Mouse (Mus musculus) CH12F3 (cell line): ENCODE results near the gene Lnpep.
"Not testable (repeated sequence)": the region's sequence is repeated elsewhere in the genome, so short reads cannot be mapped to it uniquely, and the experiment has no call there.

Experiments
- in situ Hi-C: fragments of 300-500 bp; cut with MboI; formaldehyde crosslinking; loops from 2 replicates; pipeline ENCODE4 v1.14.3; 2020; ENCODE audit warnings: low sequenced_read_pairs

Lnpep gene

DNA sequence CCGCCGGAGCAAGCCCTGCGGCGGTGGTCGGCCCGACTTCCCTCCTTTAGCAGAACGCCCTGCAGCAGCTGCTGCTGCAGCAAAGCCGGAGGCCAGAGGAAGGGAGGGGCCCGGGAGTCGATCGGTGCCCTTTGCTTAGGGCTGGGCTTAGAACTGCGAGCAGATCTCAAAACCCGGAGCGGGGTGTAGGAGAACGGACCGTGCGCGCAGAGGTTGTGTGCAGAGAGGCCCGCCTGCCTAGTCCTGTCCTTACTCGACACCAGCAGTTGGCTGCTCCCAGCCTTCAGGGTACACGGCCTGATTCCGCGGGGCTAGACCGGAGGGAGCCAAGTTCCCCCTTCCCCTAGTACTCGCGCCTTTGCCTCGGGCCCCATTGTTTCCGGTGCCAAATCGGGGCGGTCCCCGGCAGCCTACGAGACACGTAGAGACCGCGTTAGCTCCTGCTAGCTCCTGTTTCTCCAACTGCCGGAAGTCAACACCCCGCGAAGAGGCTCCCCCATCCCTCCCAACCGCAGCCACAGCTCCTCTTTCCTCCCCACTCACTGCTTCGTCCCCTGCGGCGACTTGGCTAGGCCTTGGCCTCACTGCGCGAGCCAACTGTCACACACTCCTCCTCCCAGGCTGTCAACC is at the start of gene Lnpep:
Gene Lnpep (minus strand): TSS at position 94 of the 630 bp plus-strand sequence.
- in situ Hi-C loops: no loop called here

DNA sequence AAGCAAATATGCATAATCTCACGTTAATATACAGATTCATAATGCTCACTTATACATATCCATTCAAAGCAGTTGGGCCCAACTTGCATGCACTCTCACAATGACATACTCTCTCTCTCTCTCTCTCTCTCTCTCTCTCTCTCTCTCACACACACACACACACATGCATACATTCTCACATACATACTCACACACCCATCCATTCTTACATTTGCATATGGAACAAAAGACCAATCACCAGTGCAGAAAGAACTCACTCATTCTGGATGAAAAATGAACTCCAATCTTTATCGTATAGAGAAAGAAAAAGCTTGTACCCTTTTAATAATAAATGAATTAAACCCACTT is 31.0 kb upstream of the Lnpep start:
- in situ Hi-C loops: no loop called here

DNA sequence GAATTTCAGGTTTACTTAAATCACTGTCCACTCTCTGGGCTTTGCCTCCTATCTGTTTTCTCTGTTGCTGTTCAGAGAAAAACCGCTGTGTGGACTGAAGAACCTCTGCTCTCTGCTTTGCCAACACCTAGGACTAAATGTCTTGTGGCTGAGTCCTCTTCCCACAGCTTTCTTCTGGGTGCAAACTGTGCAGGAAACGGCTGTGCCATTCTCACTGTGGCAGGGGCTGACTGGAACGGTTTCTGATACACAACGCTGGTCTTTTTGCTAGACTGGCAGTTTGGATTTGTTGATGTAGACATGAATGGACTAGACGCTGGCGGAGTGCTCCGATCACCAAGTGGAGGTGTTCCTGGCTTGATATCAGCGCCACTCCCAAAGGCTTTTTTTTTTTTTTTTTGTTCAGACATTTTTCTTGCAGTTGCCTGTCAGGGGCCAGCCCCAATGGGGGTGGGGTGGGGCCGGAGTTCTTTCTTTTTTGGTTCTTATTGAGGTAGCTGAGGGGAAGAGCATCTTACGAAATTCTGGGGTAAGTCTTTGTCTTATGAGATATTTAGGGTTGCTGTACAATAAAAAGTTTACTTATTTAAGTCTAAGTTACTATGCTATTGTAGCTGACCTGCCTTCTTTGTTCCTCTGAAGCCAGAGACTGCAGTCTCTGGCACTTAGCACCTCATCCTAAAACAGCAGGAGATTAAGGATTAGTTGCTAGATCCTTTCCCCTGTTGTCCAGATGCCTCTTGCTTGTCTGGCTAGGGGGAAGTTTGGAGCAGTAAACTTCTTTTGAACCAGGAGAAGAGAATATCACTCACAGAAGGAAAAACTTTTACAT is 30.4 kb upstream of the Lnpep start:
- in situ Hi-C loops: no loop called here

DNA sequence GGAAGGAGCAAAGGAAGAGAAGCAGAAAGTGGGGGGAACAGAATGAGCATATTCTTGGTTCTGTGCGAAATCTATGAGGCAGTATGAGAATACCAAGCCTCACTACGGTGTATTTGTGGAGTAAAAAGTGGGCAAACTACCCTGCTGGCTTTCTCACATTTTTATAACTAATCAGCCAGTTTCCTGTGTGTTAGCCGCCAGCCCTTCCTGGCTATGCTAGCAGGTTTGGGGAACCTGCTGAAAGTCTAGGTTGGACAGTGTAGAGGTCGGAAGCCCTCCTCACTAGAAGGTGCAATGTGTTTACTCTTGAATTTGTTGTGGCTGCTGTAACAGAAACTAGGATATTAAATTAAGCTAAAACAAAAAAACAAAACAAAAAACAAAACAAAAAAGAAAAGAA is 27.7 kb upstream of the Lnpep start:
- in situ Hi-C loops: no loop called here

DNA sequence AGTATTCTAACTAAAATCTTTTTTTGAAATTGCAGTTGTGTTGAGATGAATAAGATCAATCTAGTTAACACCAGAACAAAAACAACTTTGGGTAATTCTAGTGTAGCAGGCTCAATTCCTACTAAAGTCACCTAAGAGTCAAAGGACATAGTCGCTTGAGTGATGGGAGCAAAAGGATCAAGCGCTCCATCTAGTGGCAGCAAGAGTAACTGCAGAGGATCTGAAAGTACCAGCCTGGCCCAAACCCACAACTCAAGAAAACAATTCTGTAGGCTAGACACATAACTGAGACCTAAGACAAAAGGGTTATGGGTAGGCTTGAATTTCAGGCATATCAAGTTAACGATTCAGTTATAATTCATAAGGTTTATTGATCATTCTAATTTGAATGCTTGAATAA is 20.9 kb upstream of the Lnpep start:
- in situ Hi-C loops: loop anchor here (5.0 kb wide), 1 partner anchor 258 kb away; no protein-coding TSS in a partner anchor

DNA sequence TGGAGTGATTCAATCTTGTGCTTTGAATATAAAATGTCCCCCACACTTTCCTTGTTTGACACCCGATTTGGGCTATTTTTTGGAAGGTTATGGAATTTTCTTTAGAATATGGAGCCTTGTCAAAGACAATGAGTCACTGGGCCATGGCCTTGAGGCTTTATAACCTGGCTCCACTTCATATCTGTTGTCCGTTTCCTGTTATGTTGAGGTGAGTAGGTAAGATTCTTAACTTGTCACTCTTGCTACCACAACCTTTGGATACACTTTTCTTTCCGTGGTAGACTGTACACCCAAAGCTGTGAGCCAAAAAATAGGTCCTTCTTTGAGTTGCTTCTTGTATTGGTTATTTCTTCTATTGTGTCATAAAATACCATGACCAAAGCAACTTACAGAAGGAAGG is 12.5 kb upstream of the Lnpep start:
- in situ Hi-C loops: no loop called here

DNA sequence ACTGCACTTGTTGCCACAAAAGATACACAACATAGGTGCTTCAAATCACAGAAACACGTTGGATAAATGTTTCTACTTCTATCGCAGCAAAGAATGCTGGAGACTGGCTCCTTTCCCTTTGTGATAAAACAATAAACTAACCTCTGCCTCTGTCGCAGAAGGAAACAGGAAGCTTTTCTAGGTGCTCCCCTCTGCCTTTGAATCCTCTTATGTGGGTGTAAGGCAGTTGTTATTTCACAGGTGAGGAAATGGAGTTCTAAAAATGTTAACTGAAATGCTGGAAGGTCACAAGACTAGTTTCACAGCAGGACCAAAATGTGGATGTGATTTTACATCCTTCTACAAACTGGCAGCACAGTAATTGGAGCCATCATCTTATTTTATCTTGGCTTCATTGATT is 11.3 kb upstream of the Lnpep start:
- in situ Hi-C loops: no loop called here

DNA sequence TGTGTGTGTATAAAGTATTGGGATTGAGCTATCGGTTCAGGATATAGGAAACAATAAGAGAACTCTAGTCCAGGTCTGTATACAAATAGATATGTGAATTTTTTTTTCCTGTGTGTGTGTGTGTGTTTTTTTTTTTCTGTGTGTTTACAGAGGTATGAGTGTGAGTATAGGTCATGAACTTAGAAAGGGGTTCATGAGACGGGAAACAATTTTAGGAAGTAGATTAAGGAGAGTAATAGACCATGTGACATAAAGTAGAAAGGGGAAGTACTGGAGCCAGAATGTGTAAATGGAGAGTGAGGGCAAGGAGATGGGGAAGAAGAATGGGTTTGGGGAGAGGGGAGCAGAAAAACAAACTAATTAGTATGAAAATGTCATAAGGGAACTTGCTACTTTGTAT is 9.2 kb upstream of the Lnpep start:
- in situ Hi-C loops: no loop called here

DNA sequence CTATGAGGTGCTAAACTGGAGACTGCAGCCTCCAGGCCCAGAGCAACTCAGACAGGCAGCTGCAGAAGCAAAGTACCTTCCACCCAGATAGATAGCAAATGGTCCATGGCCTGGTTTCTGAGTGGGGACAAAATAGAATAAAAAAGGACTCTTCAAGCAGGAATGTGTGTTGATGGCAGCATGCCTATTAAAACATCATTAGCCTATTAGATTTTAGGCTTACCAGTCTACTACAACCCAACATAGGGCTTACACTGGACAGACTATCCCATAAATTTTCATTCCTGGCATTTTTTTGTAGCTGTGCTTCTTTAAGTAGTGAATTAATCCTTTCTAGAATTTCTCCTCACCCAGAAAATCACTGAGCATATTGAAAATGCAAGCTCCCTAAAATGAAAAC is 7.1 kb upstream of the Lnpep start:
- in situ Hi-C loops: no loop called here

DNA sequence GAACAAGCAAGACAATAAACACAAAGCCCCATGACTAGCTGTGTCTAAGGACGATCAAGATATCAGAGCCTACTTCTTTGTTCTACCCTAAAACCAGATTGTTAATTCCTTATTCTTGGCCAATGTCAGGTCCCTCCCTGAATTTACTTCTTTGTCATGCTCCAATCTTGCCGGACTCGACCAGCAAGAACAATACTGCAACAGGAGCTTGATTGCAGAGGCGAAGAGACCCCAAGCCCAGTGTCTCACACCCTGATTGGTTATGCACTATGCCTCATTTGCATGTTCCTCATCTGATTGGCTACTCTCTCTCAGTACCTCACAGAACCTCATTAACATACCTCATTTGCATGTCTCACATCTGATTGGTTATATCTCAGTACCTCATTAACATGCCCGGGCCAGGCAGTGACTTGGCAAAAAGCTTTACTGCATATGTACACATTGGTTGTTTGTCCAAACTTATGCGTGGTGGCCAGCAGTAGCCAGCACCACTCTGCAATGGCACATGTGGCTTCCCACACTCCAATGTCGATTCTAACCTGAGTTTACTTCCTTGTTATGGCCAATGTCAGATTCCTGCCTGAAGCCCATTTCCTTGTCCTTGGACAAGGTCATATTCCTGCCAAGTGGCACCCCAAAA is 3.5 kb upstream of the Lnpep start:
- in situ Hi-C loops: not testable (repeated sequence)

DNA sequence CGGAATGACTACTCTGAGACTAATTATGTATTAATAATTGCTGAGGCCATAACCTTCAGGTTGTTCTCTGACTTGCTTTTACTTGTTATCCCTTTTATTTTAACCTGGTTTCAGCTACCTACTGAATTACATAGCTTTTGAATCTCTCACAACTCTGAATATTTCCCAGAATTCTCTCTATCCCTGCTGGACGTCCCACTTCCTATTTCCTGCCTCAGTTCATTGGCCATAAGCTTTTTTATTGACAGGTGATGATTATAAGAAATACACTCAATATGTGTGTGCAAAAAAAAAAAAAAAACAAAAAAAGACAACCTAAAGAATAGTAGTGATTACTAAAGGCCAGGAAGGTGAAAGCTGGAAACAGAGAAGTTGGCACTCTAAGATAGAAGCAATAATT is 2.7 kb upstream of the Lnpep start:
- in situ Hi-C loops: no loop called here

DNA sequence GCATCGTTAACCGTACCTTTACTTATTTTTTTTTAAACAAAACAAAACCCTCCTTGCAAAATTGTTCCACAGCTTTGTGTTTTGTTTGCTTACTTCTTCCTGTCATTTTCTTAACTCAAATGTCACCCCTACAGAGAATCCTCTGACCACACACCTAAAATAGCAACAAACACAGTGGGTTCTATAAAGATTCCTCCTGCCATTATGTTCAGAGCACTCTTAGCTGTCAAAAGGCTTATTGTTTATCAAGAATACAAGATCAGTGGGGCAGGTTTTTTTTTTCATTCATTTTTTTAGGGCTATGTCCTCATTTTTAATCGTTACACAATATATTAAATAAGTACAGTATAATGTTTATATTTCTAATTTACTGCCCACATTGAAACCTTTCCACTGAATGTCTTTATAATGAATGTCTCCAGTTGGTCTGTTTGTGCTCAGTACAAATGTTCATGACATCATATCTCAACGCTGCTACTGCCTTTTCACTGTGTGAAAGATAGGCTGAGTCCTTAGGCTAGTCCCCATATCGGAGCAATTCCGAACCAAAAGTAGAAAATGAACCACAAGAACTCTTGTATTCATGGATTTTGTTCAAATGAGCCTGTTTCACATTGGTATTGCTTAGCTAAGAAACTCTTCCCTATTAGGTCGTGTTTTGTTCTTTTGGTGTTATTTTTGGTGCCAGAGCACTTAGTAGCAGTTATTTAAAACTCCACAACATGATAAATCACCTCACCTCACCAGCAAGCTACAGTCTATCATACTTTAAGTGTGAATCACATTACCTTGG is 1.2 kb upstream of the Lnpep start:
- in situ Hi-C loops: no loop called here

DNA sequence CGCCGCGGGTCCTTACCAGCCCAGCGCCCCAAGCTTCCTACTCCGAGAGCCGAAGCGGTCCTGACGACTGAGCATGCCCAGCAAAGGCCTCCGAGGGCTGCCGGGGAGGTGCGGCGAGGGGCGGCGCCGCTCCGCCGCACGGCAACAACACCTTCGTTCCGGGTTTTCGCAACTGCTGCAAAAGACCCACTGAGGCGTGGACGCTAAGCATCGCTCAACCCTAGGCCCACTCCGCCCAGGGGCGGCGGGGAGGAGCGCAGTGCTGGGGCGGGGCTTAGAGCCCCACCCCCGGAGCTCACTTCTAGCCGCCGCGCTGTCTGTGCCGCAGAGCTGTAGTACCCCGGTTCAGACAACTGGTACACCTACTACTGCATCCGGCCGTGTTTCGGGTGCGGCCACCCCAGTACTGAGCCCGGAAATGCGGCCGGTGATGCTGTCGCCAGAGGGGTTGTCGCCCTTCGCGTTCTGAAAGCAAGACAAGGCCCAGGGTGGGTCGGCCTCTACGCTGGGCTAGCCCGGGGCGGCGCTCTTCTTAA is 361 bp downstream of the Lnpep start:
- in situ Hi-C loops: no loop called here

DNA sequence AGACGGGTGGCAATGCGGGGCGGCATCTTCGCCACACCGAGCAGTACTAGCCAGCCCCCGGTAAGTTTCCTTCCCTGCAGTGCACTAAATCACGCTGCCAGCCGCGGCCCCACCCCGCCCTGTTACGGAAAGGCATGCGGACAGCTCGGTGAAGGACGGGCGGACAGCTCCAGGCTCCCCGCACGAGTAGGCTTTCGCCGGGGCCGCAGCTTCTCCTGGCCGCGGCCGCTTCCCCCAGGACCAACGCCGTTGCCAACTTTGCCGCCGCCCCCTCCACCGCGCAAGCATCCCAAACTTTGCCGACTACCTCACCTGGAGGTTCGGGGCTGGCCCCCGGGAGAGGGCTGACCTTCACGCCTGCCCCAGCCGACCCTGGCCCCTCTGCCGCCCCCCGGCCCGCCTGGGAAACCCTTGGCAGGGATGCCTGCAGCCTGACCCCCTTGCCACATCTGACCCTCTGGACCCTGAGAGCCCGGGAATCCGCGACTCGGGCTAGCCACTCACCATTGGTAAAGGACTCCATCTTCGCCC is 895 bp downstream of the Lnpep start:
- in situ Hi-C loops: no loop called here

DNA sequence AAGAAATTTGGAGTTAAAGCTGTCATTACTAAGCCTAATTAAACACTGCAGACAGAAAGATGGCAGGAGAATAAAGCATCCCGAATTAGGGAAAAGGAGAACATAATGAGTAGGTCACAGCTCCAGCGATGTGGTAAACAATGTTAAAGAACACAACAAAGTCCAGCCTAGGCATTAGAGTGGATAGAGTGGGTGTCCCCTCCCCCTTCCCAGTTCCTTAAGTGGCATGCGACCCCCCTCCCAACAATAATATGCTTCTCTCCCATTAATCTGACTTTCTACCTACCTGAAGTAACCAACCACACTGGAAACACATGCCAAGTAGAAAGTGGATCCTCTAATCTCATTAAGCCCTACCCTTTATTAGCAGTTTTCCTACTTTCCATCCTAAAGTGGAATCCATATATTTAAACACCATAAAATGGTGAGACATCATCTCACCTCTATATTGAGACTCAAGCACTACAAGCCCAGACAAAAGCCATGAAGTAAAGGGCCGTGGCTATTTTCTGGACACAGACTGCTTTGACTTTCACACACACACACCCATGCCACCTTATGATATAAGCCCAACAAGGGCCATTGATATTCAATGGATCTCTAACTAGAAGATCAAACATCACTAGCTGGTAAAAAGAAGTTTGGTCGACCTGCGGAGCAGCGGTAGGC is 1.5 kb downstream of the Lnpep start:
- in situ Hi-C loops: no loop called here

DNA sequence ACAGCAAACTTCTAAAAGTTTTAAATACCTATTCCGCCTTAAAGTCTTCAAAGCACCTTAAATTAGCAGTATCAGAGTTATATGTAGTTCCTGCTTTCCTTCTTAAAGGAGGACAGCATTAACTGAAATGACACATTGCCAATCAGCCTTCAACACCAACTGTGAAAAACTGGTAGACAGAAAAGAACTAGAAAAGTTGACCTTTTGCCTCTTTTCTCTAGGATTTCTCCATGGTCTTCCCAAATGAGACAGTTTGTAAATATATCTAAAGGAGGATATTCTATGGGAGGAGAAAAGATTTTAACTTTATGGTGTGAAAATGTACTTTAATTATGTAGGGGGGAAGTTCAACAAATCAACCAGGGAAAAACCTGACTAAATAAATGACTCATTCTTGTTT is 2.3 kb downstream of the Lnpep start:
- in situ Hi-C loops: no loop called here

DNA sequence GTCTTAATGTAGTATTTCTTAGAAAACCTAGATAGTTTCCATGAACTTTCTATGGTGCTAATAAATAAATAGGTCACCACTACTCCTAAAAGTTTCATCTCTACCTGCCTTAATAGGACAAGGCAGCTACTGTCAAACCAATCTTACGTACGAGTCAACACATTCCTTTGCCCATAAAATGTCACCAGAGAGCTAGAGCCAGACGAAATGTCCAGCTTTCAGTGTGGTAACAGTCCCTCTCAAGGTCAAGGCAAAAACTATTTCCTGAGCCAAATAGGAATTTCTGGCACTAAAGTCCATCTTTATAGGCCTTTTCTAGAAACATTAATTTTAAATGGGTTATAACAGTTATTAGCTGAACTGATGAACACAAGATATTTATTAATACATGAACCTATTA is 3.3 kb downstream of the Lnpep start:
- in situ Hi-C loops: no loop called here

DNA sequence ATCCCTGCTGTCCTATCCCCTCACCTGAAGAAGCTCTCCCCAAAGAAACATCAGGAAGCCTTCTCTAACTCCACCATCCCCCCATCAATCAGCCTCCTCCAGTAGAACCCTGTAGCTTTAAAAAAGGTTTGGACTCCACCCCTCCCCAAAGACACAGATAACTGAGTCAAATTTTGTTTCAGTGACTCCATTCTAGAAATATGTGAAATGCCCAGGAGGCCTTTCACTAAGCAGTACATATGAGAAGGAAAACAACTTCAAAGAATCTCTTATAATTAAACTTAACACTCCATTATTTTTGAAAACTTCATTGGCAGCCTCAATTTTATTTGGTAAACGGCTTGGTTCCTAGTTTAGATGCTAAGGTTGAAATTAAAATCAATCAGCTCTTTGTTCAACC is 6.4 kb downstream of the Lnpep start:
- in situ Hi-C loops: no loop called here

DNA sequence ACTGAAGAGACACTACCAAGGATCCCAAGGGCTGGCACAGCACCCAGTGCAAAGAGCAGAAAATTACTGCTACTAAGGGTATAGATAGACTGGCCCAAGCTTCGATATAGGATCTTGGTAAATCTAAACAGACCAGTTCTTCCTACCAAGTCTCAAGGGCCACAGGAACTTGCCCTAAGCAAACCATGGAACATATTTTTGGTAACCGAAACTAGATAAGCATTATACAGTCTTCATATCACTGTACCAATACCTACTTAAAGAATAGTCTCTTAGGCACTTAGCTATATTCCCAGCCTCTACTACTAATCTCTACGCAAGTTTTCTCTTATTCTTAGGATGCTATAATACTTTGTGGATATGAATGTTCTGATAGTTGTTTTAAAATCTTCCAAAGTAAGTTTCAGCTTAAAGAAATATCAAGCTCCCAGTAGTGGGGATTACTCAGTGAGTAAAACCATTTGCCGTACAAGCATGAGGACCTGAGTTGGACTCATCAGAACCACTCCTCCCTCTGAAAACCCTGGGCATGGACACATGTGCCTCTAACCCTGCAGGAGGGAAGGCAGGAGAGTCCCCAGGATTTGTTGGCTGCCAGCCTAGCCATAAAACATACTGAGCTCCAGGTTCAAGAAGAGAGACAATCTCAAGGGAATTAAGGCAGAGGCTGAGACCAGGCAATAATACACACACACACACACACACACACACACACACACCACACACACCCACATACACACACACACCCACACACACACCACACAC is 7.2 kb downstream of the Lnpep start:
- in situ Hi-C loops: no loop called here

DNA sequence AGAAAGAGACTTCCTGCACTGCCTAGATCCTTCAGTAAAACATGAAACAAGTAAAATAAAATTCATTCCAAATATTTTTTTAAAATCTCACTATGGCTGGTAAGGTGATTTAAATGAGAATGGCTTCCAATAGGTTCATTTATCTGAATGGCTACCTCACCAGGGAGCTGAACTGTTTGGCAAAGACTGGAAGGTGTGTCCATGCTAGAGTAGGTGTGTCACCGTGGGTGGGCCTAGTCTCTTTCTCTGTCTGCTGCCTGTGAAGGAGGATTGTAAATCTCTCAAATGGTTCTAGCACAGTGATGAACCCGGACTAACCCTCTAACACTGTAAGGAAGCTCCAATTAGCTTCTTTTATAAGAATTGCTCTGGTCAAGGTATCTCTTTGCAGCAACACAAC is 12.5 kb downstream of the Lnpep start:
- in situ Hi-C loops: no loop called here
